ENCODE assay signal across 28 mouse cellular contexts in the genomic region with DNA sequence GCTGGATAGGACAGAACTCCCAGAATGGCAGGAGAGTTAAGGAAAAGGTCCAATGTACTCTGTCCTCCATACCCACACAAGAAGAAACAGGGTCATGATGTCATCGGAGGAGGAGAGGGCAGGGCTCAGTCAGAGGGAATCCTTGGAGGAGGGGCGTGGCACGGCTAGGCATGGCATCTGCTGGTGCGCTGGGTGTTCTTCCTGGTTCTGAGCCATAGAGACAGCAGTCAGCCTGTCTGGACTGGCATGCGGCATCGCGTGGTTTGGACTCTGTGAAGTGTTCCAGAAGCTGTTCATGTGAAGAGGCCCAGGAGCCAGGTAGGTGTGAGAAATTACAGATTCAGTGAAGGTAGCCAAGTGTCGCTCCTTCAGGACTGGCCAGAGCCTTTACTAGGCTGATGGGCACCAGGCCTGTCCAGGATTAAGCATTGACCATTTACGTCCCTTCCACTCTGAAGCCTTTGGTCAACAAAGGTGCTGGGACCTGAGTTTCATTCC. TPM values are rescaled to one million over a fixed set of nuclear protein-coding genes. Genes with fewer than 3 reads are reported as not detected.
DNase-seq lines count a peak whose midpoint lies in the region; ATAC-seq and TF ChIP-seq lines count a peak whose summit lies in the region.
"Had no signal": no experiment of that assay in that cellular context is flagged by ENCODE, and none has a peak within 500 bp of the region (broad histone marks: within the 10 kb centered on the region; RNA-seq: fewer than 3 reads in every experiment).

No protein-coding gene starts in this region.

- TF ChIP-seq CTCF in kidney, adult 2 months (conservative IDR thresholded peaks at IDR 0.05; ENCODE audit: insufficient read depth, insufficient read length, low read depth, low read length) = no peak

- H3K4me3 ChIP-seq in kidney, embryonic 14.5 days (ENCODE audit: low read length) = no peak overlapping the region
- H3K4me3 ChIP-seq in kidney, adult 2 months (ENCODE audit: insufficient read depth, low read depth, low read length) = no peak overlapping the region
- H3K4me3 ChIP-seq: embryonic facial prominence, embryonic 10.5 days; embryonic facial prominence, embryonic 13.5 days; erythroblast, embryonic 14.5 days; forebrain, embryonic 10.5 days; forebrain, embryonic 13.5 days; heart, embryonic 12.5 days; heart, embryonic 15.5 days; hindbrain, embryonic 10.5 days had no signal

- no peaks in the 10 kb centered on the region for H3K36me3 ChIP-seq in kidney, embryonic 14.5 days (ENCODE audit: control insufficient read depth, insufficient read depth, low read length)
- H3K36me3 ChIP-seq in kidney, adult 2 months (ENCODE audit: control insufficient read depth, insufficient read depth, low read length) = no peaks in the 10 kb centered on the region
- H3K36me3 ChIP-seq: embryonic facial prominence, embryonic 10.5 days; embryonic facial prominence, embryonic 13.5 days; forebrain, embryonic 10.5 days; heart, embryonic 12.5 days; heart, embryonic 15.5 days; hindbrain, embryonic 10.5 days had no signal

- H3K9ac ChIP-seq in kidney, embryonic 14.5 days (ENCODE audit: low read depth, low read length) = no peak overlapping the region
- H3K9ac ChIP-seq: embryonic facial prominence, embryonic 13.5 days; forebrain, embryonic 13.5 days; heart, embryonic 12.5 days; heart, embryonic 15.5 days; hindbrain, embryonic 14.5 days had no signal

- WGBS in kidney, embryonic 14.5 days = 93% methylated on average over 9 of the region's 9 CpGs
- 91% methylated on average over 9 of the region's 9 CpGs for WGBS in kidney, adult 2 months

- H3K4me1 ChIP-seq in kidney, embryonic 14.5 days (ENCODE audit: control insufficient read depth, insufficient read depth, low read length) = no peaks in the 10 kb centered on the region
- no peaks in the 10 kb centered on the region for H3K4me1 ChIP-seq in kidney, adult 2 months (ENCODE audit: control insufficient read depth, insufficient read depth, low read length)
- H3K4me1 ChIP-seq: embryonic facial prominence, embryonic 10.5 days; embryonic facial prominence, embryonic 13.5 days; forebrain, embryonic 13.5 days; heart, embryonic 12.5 days; hindbrain, embryonic 10.5 days had no signal

- no peak overlapping the region for H3K27ac ChIP-seq in kidney, embryonic 14.5 days (ENCODE audit: low read depth, low read length)
- no peak overlapping the region for H3K27ac ChIP-seq in kidney, adult 2 months (ENCODE audit: insufficient read depth, low read depth, low read length)
- H3K27ac ChIP-seq: embryonic facial prominence, embryonic 10.5 days; embryonic facial prominence, embryonic 13.5 days; forebrain, embryonic 10.5 days; forebrain, embryonic 13.5 days; heart, embryonic 15.5 days; hindbrain, embryonic 10.5 days; hindbrain, embryonic 14.5 days; hindbrain, postnatal 0 days had no signal

- ATAC-seq in kidney, embryonic 14.5 days (ENCODE audit: low FRiP score, low TSS enrichment) = 0 out of 2 replicates have a peak, but pooled peaks have one; percentile 3
- ATAC-seq: forebrain, embryonic 13.5 days; forebrain, embryonic 16.5 days; hindbrain, postnatal 0 days; inflammation-experienced regulatory T-cells, adult 6 months; intestine, embryonic 16.5 days had no signal

- peak; percentile 56 to 64 for DNase-seq in cerebellum, postnatal 10 days
- DNase-seq in cerebellum, adult 11-12 months = no peak
- no peak for DNase-seq in kidney, adult 2 months
- peak; percentile 37 for DNase-seq in thymus, postnatal 0 days (ENCODE audit: low spot score)
- DNase-seq in thymus, adult 18-20 months = no peak
- DNase-seq: adrenal gland, postnatal 10 days; adrenal gland, postnatal 36 days; cerebellum, adult 2 months; cerebellum, adult 9-11 months; cerebellum, postnatal 36 days; embryo, embryonic 11 days; gastrocnemius, postnatal 25 days; heart, postnatal 10 days; heart, postnatal 36 days had no signal

- no peak for TF ChIP-seq POLR2A in kidney, adult 2 months (IDR thresholded peaks at IDR 0.05; ENCODE audit: low read depth, low read length)

- 0 out of 2 replicates have a peak, but pooled peaks cover 3% of the 10 kb centered on the region for H3K9me3 ChIP-seq in kidney, embryonic 14.5 days (ENCODE audit: control insufficient read depth, low read length)
- H3K9me3 ChIP-seq: embryonic facial prominence, embryonic 13.5 days; heart, embryonic 15.5 days had no signal

- H3K4me2 ChIP-seq in kidney, embryonic 14.5 days (replicated peaks; ENCODE audit: low read depth, low read length) = no peak overlapping the region
- H3K4me2 ChIP-seq: embryonic facial prominence, embryonic 13.5 days; forebrain, embryonic 13.5 days; heart, embryonic 12.5 days; heart, embryonic 15.5 days; hindbrain, embryonic 14.5 days had no signal

- no peaks in the 10 kb centered on the region for H3K27me3 ChIP-seq in kidney, embryonic 14.5 days (ENCODE audit: control insufficient read depth, insufficient read depth, low read length)
- no peaks in the 10 kb centered on the region for H3K27me3 ChIP-seq in kidney, adult 2 months (replicated peaks; ENCODE audit: control insufficient read depth, insufficient read depth, low read length)
- H3K27me3 ChIP-seq: embryonic facial prominence, embryonic 13.5 days; forebrain, embryonic 13.5 days; heart, embryonic 12.5 days; heart, embryonic 15.5 days had no signal

RNA-seq across cellular contexts. Expression of a gene that starts 14.6 kb away (rescaled TPM):
- polyA plus RNA-seq in kidney, embryonic 14.5 days (2014; fragmentation: Nextera tagmentation; extraction: Ambion mirVana) = 1.6 TPM in 1 of 2 replicates, not detected in the other
- polyA plus RNA-seq in kidney, adult 2 months (2012; rRNA removed) = 0.90 and 11.8 TPM in 2 replicates
- polyA plus RNA-seq in thymus, postnatal 0 days (2015; fragmentation: Nextera tagmentation; extraction: Ambion mirVana) = 1.3 and 1.7 TPM in 2 replicates
- polyA plus RNA-seq: embryonic facial prominence, embryonic 10.5 days; embryonic facial prominence, embryonic 13.5 days; erythroblast, embryonic 14.5 days; forebrain, embryonic 10.5 days had no signal

RNA-seq across cellular contexts. Expression of a gene that starts 25.3 kb away (rescaled TPM):
- polyA plus RNA-seq in kidney, embryonic 14.5 days (2014; fragmentation: Nextera tagmentation; extraction: Ambion mirVana) = 0.31 and 0.36 TPM in 2 replicates
- polyA plus RNA-seq in kidney, adult 2 months (2012; rRNA removed) = 0.09 and 0.14 TPM in 2 replicates
- polyA plus RNA-seq in thymus, postnatal 0 days (2015; fragmentation: Nextera tagmentation; extraction: Ambion mirVana) = 0.33 and 0.40 TPM in 2 replicates
- polyA plus RNA-seq: embryonic facial prominence, embryonic 10.5 days; embryonic facial prominence, embryonic 13.5 days; erythroblast, embryonic 14.5 days; forebrain, embryonic 10.5 days; forebrain, embryonic 13.5 days; forebrain, embryonic 16.5 days; hindbrain, embryonic 10.5 days; hindbrain, postnatal 0 days; intestine, embryonic 16.5 days had no signal

RNA-seq across cellular contexts. Expression of a gene that starts 42.8 kb away (rescaled TPM):
- 281 and 296 TPM in 2 replicates for polyA plus RNA-seq in kidney, embryonic 14.5 days (2014; fragmentation: Nextera tagmentation; extraction: Ambion mirVana)
- polyA plus RNA-seq in kidney, adult 2 months (2012; rRNA removed) = 75.8 and 91.5 TPM in 2 replicates
- 321 and 340 TPM in 2 replicates for polyA plus RNA-seq in thymus, postnatal 0 days (2015; fragmentation: Nextera tagmentation; extraction: Ambion mirVana)

Comparison
In these comparisons a context has a peak if more than half of its experiments do, and no peak if none do; other contexts are left out.
1. DNase-seq: peak in cerebellum, postnatal 10 days (2 of 2) and thymus, postnatal 0 days (single experiment); none in cerebellum, adult 11-12 months (single experiment), kidney, adult 2 months (single experiment) and thymus, adult 18-20 months (0 of 2).